27 mouse cellular contexts compared by ENCODE assay signal in genomic region chr1:58698781-58699180, GRCm38 (mm10). TPM values are rescaled to one million over a fixed set of nuclear protein-coding genes. Genes with fewer than 3 reads are reported as not detected.
DNase-seq lines count a peak whose midpoint lies in the region; ATAC-seq and TF ChIP-seq lines count a peak whose summit lies in the region.
"Had no signal": no experiment of that assay in that cellular context is flagged by ENCODE, and none has a peak within 500 bp of the region (broad histone marks: within the 10 kb centered on the region; RNA-seq: fewer than 3 reads in every experiment).

No protein-coding gene starts in this region.

- no peaks in the 10 kb centered on the region for H3K27me3 ChIP-seq in kidney, adult 2 months (replicated peaks; ENCODE audit: control insufficient read depth, insufficient read depth, low read length)
- H3K27me3 ChIP-seq: CH12.LX, Patski had no signal

- H3K4me3 ChIP-seq in embryonic fibroblast, embryonic 13.5 days (ENCODE audit: insufficient read depth, low read length): no peak overlapping the region
- no peak overlapping the region for H3K4me3 ChIP-seq in kidney, adult 2 months (ENCODE audit: insufficient read depth, low read depth, low read length)

- ATAC-seq in granulocyte monocyte progenitor cell, adult 5-6 weeks (replicated peaks; ENCODE audit: poor library complexity, severe bottlenecking): no peak
- ATAC-seq: activated CD4-positive, CD25-positive, alpha-beta regulatory T cell, adult 4 months; CD4-positive, CD25-positive, alpha-beta regulatory T cell, adult 4 months; Patski had no signal

- 82% methylated on average over 4 of the region's 4 CpGs for whole genome bisulfite sequencing in kidney, adult 2 months

- H3K36me3 ChIP-seq in kidney, adult 2 months (ENCODE audit: control insufficient read depth, insufficient read depth, low read length): no peaks in the 10 kb centered on the region
- H3K36me3 ChIP-seq: G1E had no signal

- peak overlapping the region; percentile 55 for H3K27ac ChIP-seq in embryonic fibroblast, embryonic 13.5 days (ENCODE audit: insufficient read depth, low read length)
- H3K27ac ChIP-seq in kidney, adult 2 months (ENCODE audit: insufficient read depth, low read depth, low read length): no peak overlapping the region

- TF ChIP-seq CTCF in embryonic fibroblast, embryonic 13.5 days (IDR thresholded peaks at IDR 0.05; ENCODE audit: borderline replicate concordance, insufficient read depth, low read length): no peak
- TF ChIP-seq CTCF in kidney, adult 2 months (conservative IDR thresholded peaks at IDR 0.05; ENCODE audit: insufficient read depth, insufficient read length, low read depth, low read length): no peak

- TF ChIP-seq POLR2A in embryonic fibroblast, embryonic 13.5 days (IDR thresholded peaks at IDR 0.05; ENCODE audit: low read depth, low read length): no peak
- no peak for TF ChIP-seq POLR2A in kidney, adult 2 months (IDR thresholded peaks at IDR 0.05; ENCODE audit: low read depth, low read length)

- peak; percentile 77 for DNase-seq in 3T3-L1 (ENCODE audit: low read depth, low spot score)
- peak; percentile 63 for DNase-seq in Muller cell, postnatal 12 days (ENCODE audit: inconsistent ontology term)
- DNase-seq in NIH3T3 (ENCODE audit: low read depth): peak; percentile 66
- no peak for DNase-seq in adrenal gland, postnatal 10 days
- DNase-seq in kidney, adult 2 months: no peak
- no peak for DNase-seq in layer of hippocampus, adult 8-10 months (ENCODE audit: low spot score in 2 of 2)
- DNase-seq: adrenal gland, adult 2 months; adrenal gland, adult 8-10 months; adrenal gland, postnatal 14 days; adrenal gland, postnatal 25 days; adrenal gland, postnatal 36 days; B cell, adult 2 months; cerebellum, adult 11 months; cerebellum, adult 11-12 months; cerebellum, adult 18-20 months; cerebellum, adult 2 months; cerebellum, adult 8-10 months; cerebellum, adult 9-10 months had no signal

- H3K4me1 ChIP-seq in embryonic fibroblast, embryonic 13.5 days (ENCODE audit: control insufficient read depth, insufficient read depth, low read length): peaks cover 4% of the 10 kb centered on the region
- no peaks in the 10 kb centered on the region for H3K4me1 ChIP-seq in kidney, adult 2 months (ENCODE audit: control insufficient read depth, insufficient read depth, low read length)

RNA-seq across cellular contexts. Expression of gene Als2cr12, which starts 3.0 kb away (rescaled TPM):
- 0.55 TPM in 1 of 2 replicates, not detected in the other for polyA plus RNA-seq in embryonic fibroblast, embryonic 13.5 days (2011; ENCODE audit: insufficient read length, low read depth, missing spikeins)
- total RNA-seq in adrenal gland, postnatal 10 days (2021): 1 to 10 TPM; 4.8 to 6.2 TPM
- not detected in 2 replicates for total RNA-seq in granulocyte monocyte progenitor cell, adult 5-6 weeks (2014; fragmentation: Nextera tagmentation)
- total RNA-seq in granulocyte monocyte progenitor cell, adult 5-6 weeks (2017): not detected in 2 replicates
- 0.80 and 0.88 TPM in 2 replicates for polyA plus RNA-seq in kidney, adult 2 months (2012; rRNA removed)
- not detected for total RNA-seq in layer of hippocampus, adult 8-10 months (2022)
- total RNA-seq: CH12.LX, MEL had no signal
- polyA plus RNA-seq: activated CD4-positive, CD25-positive, alpha-beta regulatory T cell, adult 4 months; adrenal gland, adult 2 months; brain, embryonic 14.5 days; cerebellum, adult 2 months; G1E had no signal

RNA-seq across cellular contexts. Expression of gene Cflar, which starts 12.5 kb away (rescaled TPM):
- 51.2 and 68.0 TPM in 2 replicates for polyA plus RNA-seq in embryonic fibroblast, embryonic 13.5 days (2011; ENCODE audit: insufficient read length, low read depth, missing spikeins)
- 100 to 1,000 TPM; 101 to 102 TPM for total RNA-seq in adrenal gland, postnatal 10 days (2021)
- 81.6 and 114 TPM in 2 replicates for total RNA-seq in granulocyte monocyte progenitor cell, adult 5-6 weeks (2014; fragmentation: Nextera tagmentation)
- 95.6 and 100 TPM in 2 replicates for total RNA-seq in granulocyte monocyte progenitor cell, adult 5-6 weeks (2017)
- 65.8 and 71.1 TPM in 2 replicates for polyA plus RNA-seq in kidney, adult 2 months (2012; rRNA removed)
- 10 to 100 TPM; 41.2 to 48.5 (median 44.3) TPM for total RNA-seq in layer of hippocampus, adult 8-10 months (2022)

Comparison
In these comparisons a context has a peak if more than half of its experiments do, and no peak if none do; other contexts are left out.
1. DNase-seq: peak in 3T3-L1 (single experiment), Muller cell, postnatal 12 days (single experiment) and NIH3T3 (single experiment); none in adrenal gland, postnatal 10 days (single experiment), kidney, adult 2 months (single experiment) and layer of hippocampus, adult 8-10 months (0 of 2).
2. RNA of gene Als2cr12, which starts 3.0 kb away (total RNA-seq): 4.8 to 6.2 TPM in adrenal gland, postnatal 10 days; not detected in layer of hippocampus, adult 8-10 months and not detected in granulocyte monocyte progenitor cell, adult 5-6 weeks; every median in the first group is over 4 times any median in the second.